Mouse (Mus musculus) thymus, postnatal 36 days (tissue): ENCODE results near the gene Etv6.

Experiments
- DNase-seq, 2 experiments: peaks; one replicate each; pipeline ENCODE4 v3.0.0; 2022; ENCODE audit warnings: mixed read lengths in 2 of 2

Etv6 gene

GRCm38 (mm10) chr6:134144231-134145130 lies 109.0 kb downstream of the Etv6 start:
- no peak for DNase-seq

GRCm38 (mm10) chr6:134147596-134148442 lies 112.3 kb downstream of the Etv6 start:
- peak in 1 of 2 experiments; percentile 22 for DNase-seq

DNA sequence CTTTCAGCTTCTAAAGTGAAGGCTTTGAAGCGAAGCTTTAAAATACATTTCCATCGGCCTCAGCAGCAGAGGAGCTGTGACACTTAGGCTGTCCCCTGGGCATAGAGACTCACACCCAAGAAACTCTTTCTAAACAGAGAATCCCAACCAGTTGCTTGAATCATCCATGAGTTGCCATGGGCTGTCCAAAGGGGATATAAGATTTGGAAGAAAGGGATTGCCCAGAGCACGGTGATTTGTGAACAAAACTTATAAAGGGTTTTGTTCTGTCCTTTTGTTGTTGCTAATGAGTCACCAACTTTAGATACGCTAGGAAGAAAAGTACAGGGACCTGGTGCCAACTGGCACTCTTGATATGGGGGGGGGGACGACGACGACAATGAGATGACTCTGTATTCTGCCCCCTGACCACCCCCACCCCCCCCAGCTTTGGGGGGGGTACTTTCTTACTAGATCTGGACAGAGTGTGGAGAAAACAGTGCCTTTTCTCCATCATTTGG lies 113.0 kb downstream of the Etv6 start:
- no peak for DNase-seq

GRCm38 (mm10) chr6:134149606-134150005 lies 114.1 kb downstream of the Etv6 start:
- no peak for DNase-seq

GRCm38 (mm10) chr6:134151022-134151680 lies 115.7 kb downstream of the Etv6 start:
- no peak for DNase-seq

DNA sequence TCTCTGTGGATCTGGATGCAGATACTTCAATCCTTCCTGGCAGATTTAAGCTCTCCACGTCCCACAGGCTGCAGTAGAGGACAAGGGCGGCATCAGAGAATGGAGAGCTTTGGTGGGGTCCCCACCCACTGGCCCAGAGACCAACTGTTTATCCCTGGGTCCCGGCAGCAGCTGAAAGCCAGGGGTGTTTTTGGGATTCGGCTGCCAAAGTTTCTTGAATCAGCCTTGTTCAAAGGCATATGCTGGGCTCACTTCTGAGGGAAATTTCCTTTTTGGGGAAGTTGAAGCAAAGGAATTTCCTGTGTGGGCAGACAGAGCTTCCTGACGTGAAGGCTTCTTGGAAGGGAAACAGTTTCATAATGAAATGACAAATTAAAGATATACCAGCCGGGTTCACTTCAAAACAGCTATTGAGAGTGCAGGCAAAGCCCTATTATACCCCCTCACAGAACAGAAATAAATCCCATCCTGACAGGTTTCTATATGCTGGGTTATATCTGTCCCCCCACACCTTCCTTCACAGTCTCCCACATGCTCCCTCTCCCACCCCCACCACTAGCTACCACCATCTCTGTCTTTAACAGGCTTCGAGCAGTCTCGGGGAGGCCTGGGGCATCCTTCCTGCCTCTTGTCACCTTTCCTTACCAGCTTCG lies 116.5 kb downstream of the Etv6 start:
- DNase-seq, result no peak

DNA sequence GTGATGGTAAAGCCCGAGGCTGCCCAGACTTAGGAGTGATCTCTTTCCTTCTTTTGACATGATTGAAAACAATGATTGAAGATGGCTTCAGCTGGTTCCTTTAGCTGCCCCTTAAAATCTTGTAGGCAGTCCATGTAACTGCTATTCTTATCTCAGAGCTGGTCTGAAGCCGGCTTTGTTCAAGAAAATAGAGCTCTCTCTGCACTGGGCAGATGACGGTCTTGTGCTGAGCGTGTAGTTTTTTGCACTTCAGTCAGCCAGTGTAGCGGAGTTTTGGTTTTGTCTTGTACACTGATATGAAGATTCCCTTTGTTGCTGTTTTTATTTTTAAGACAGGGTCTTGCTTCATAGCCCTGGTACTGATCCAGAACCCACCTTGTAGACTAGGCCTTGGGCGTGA lies 117.0 kb downstream of the Etv6 start:
- no peak for DNase-seq

DNA sequence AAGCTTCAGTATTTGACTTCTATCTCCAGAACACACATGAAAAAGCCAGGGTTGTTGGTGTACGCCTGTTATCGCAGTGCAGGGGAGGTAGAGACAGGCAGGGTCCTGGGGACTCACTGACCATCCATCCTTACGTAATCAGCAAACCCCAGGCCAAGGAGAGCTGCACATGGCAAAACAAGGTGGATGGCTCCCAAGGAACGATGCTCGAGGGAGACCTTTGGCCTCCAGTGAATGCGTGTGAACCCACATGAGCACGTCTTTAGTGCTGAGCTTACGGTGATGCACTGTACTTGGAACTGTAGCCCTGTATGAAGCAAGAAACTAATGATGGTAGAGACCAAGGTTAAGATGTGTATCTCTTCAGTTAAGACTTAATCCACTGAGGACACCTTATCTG lies 119.2 kb downstream of the Etv6 start:
- DNase-seq, result no peak

- no peak for DNase-seq
Measured at GRCm38 (mm10) chr6:134155900-134156623, 120.6 kb downstream of the Etv6 start.

GRCm38 (mm10) chr6:134157533-134158115 lies 122.1 kb downstream of the Etv6 start:
- no peak for DNase-seq

GRCm38 (mm10) chr6:134158201-134158600 lies 122.7 kb downstream of the Etv6 start:
- no peak for DNase-seq

- DNase-seq, result no peak
Measured at GRCm38 (mm10) chr6:134159672-134160071, 124.2 kb downstream of the Etv6 start.

- DNase-seq, result no peak
Measured at GRCm38 (mm10) chr6:134161040-134161439, 125.5 kb downstream of the Etv6 start.

- DNase-seq, result no peak
Measured at GRCm38 (mm10) chr6:134163346-134163745, 127.8 kb downstream of the Etv6 start.

DNA sequence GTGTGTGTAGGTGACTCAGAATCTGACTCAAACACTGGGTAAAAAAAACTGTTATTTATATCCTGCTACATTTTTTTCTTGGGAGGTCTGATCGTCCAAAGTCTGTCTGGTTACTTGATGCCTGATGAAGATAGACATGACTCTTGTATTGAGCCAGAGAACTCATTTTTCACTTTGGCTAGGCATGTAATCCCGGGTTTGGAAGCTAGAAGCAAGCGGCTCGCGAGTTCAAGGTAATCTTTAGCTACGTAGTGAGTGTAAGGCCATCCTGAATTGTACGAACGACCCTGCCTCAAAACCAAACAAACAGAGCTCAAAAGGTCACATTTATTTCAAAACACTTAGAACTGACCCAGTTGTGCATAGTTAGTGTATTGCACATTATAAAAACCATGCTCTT lies 128.9 kb downstream of the Etv6 start:
- DNase-seq, result no peak

GRCm38 (mm10) chr6:134165012-134165411 lies 129.5 kb downstream of the Etv6 start:
- DNase-seq, result peak in 1 of 2 experiments; percentile 25

- DNase-seq, result no peak
Measured at GRCm38 (mm10) chr6:134167963-134168362, 132.5 kb downstream of the Etv6 start.

GRCm38 (mm10) chr6:134168799-134169198 lies 133.3 kb downstream of the Etv6 start:
- no peak for DNase-seq

DNA sequence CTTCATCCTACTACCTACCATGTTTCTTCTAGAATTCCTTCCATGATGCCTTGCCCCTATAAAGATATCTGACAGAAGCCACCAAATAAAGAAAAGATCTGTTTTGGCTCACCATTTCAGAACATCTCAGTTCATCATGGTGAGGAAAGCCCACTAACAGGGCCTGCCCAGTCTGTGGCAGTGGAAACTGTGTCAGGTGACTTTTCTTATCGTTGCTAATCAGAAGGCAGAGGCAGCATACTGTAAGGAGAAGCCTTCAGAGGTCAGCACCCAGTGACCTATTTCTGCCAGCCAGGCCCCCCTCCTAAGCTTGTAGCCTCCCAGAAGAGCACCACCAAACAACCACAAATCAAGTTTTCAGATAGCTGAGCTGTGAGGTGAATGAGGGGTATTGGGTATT lies 135.7 kb downstream of the Etv6 start:
- DNase-seq, result no peak

DNA sequence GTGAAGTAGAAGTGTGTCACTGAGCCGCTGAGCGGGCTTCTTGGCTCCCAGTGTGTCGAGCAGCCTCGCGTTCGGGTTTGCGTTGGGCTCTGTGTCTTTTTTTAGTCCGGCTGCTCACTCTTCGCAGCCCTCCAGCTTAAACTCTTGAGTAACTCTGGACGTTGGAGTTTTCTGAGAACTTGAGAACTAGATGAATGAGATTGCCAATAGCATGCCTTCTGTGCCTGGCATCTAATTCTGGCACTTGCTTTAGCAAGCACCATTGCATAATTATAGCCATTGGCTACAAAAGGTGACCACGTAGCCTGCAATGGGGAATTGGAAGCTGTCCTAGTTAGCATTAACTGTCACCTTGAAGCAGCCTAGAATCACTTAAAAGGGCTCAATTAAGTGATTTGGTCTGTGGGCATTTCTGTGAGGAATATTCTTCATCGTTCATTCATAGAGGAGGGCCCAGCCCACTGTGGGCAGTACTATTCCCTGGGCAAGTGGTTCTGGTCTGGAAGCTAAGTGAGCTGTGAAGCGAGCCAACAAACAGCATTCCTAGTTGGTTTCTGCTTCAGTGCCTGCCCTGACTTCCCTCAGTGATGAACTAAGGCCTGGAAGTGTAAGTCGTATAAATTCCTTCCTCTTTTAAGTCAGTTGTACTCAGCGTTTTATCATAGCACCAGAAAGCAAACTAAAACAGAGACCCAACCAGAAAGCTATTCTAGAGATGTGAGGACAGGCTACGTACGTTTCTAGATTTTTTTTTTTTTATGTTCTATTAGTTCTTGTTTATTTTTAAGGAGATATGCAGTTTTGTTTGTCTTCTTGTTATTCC lies 136.6 kb downstream of the Etv6 start:
- DNase-seq, result no peak
